Mouse (Mus musculus): Measurements from ENCODE around the gene Scamp4. TPM values are rescaled to one million over a fixed set of nuclear protein-coding genes. Genes with fewer than 3 reads are reported as not detected.

Gene Scamp4
- polyA plus RNA-seq, 1 experiment: 145 TPM

Other genes with a start within 250 kb of the Scamp4 start
- 0.68 and 2.8 TPM in 2 replicates for gene Plk5, start 246.4 kb upstream of the Scamp4 start, polyA plus RNA-seq (2012; rRNA removed)
- gene Mex3d, start 215.2 kb upstream of the Scamp4 start, polyA plus RNA-seq (2012; rRNA removed): 5.7 and 7.6 TPM in 2 replicates
- gene Mbd3, start 203.3 kb upstream of the Scamp4 start, polyA plus RNA-seq (2012; rRNA removed): 104 and 116 TPM in 2 replicates
- 2,454 and 2,475 TPM in 2 replicates for gene Uqcr11, start 196.0 kb upstream of the Scamp4 start, polyA plus RNA-seq (2012; rRNA removed)
- 60.2 and 76.9 TPM in 2 replicates for gene Tcf3, start 169.2 kb upstream of the Scamp4 start, polyA plus RNA-seq (2012; rRNA removed)
- gene Onecut3, start 108.0 kb upstream of the Scamp4 start, polyA plus RNA-seq (2012; rRNA removed): 0.09 and 0.19 TPM in 2 replicates
- gene Atp8b3, start 63.7 kb upstream of the Scamp4 start, polyA plus RNA-seq (2012; rRNA removed): 0.03 TPM in 1 of 2 replicates, not detected in the other
- gene Rexo1, start 41.3 kb upstream of the Scamp4 start, polyA plus RNA-seq (2012; rRNA removed): 35.4 and 42.4 TPM in 2 replicates
- 12.6 and 12.8 TPM in 2 replicates for gene Klf16, start 25.6 kb upstream of the Scamp4 start, polyA plus RNA-seq (2012; rRNA removed)
- gene Abhd17a, start 12.5 kb upstream of the Scamp4 start, polyA plus RNA-seq (2012; rRNA removed): 214 and 233 TPM in 2 replicates
- gene Adat3, start within 50 bp of the Scamp4 start, polyA plus RNA-seq (2012; rRNA removed): 11.8 and 14.6 TPM in 2 replicates
- gene Gm49322, start 3.1 kb downstream of the Scamp4 start, polyA plus RNA-seq (2012; rRNA removed): 3.5 and 3.7 TPM in 2 replicates
- 184 and 212 TPM in 2 replicates for gene Csnk1g2, start 20.0 kb downstream of the Scamp4 start, polyA plus RNA-seq (2012; rRNA removed)
- 49.0 and 56.2 TPM in 2 replicates for gene Btbd2, start 54.2 kb downstream of the Scamp4 start, polyA plus RNA-seq (2012; rRNA removed)
- gene Mknk2, start 75.2 kb downstream of the Scamp4 start, polyA plus RNA-seq (2012; rRNA removed): 112 and 121 TPM in 2 replicates
- gene Mob3a, start 99.1 kb downstream of the Scamp4 start, polyA plus RNA-seq (2012; rRNA removed): 39.2 and 40.8 TPM in 2 replicates
- gene Izumo4, start 99.3 kb downstream of the Scamp4 start, polyA plus RNA-seq (2012; rRNA removed): 22.8 and 30.0 TPM in 2 replicates
- 75.1 and 109 TPM in 2 replicates for gene Ap3d1, start 139.4 kb downstream of the Scamp4 start, polyA plus RNA-seq (2012; rRNA removed)
- 20.0 and 29.6 TPM in 2 replicates for gene Dot1l, start 152.3 kb downstream of the Scamp4 start, polyA plus RNA-seq (2012; rRNA removed)
- 26.8 and 30.3 TPM in 2 replicates for gene Sf3a2, start 195.3 kb downstream of the Scamp4 start, polyA plus RNA-seq (2012; rRNA removed)
- 50.7 and 54.0 TPM in 2 replicates for gene Plekhj1, start 195.8 kb downstream of the Scamp4 start, polyA plus RNA-seq (2012; rRNA removed)
- gene Amh, start 202.4 kb downstream of the Scamp4 start, polyA plus RNA-seq (2012; rRNA removed): 0.63 and 0.96 TPM in 2 replicates
- not detected in 2 replicates for gene Jsrp1, start 210.6 kb downstream of the Scamp4 start, polyA plus RNA-seq (2012; rRNA removed)
- 980 and 1,000 TPM in 2 replicates for gene Oaz1, start 223.8 kb downstream of the Scamp4 start, polyA plus RNA-seq (2012; rRNA removed)
- gene Lingo3, start 241.2 kb downstream of the Scamp4 start, polyA plus RNA-seq (2012; rRNA removed): 0.04 and 0.05 TPM in 2 replicates

Data from large intestine, adult 2 months (tissue).